Mouse (Mus musculus): ENCODE data around the gene Zfp654. TPM values are rescaled to one million over a fixed set of nuclear protein-coding genes. Genes with fewer than 3 reads are reported as not detected.

Gene Zfp654
- 0.33 and 0.59 TPM in 2 replicates for polyA plus RNA-seq (2012; ENCODE audit: low replicate concordance)

GRCm38 (mm10) chr16:64851563-64852362 lies at the start of gene Zfp654, which contains the start of gene Cggbp1:
Gene Zfp654, minus strand, starts transcription at chr16:64851652.
Gene Cggbp1, plus strand, starts transcription at chr16:64851996.

GRCm38 (mm10) chr16:64770521-64771430 lies 80.7 kb downstream of the Zfp654 start, which contains the start of gene 4930453N24Rik:
Gene 4930453N24Rik, minus strand, starts transcription at chr16:64771161.

Other genes with a start within 250 kb of the Zfp654 start
- not detected in 2 replicates for gene Csnka2ip, start 249.2 kb downstream of the Zfp654 start, polyA plus RNA-seq (2012; ENCODE audit: low replicate concordance)
- gene 4930453N24Rik, start 80.5 kb downstream of the Zfp654 start, polyA plus RNA-seq (2012; ENCODE audit: low replicate concordance), result 9.8 and 10.1 TPM in 2 replicates
- 15.5 and 18.8 TPM in 2 replicates for gene Cggbp1, start 344 bp upstream of the Zfp654 start, polyA plus RNA-seq (2012; ENCODE audit: low replicate concordance)

Data from leukemia stem cell, adult 10-12 weeks (primary cell).